Mouse (Mus musculus) limb, embryonic 11.5 days (tissue): ENCODE data around the gene Ovol1. TPM values are rescaled to one million over a fixed set of nuclear protein-coding genes. Genes with fewer than 3 reads are reported as not detected.

Source experiments
- ATAC-seq: fragments of 200-750 bp; cut with Nextera tagmentation; 2 replicates; pipeline ENCODE4 v1.8.0; 2017; ENCODE audit warnings: low read depth; ENCODE audit not compliant: insufficient number of reproducible peaks, low FRiP score, low TSS enrichment
- DNase-seq: peaks from one replicate; pipeline ENCODE4 v3.0.0-alpha.2; 2015; ENCODE audit warnings: low spot score
- H3K27ac ChIP-seq: fragments of 300-500 bp; sonication (generic); replicated peaks from 2 replicates; pipeline ENCODE4 v1.5.1; 2014; ENCODE audit warnings: low read depth, mild to moderate bottlenecking, low read length
- H3K27me3 ChIP-seq: fragments of 300-500 bp; sonication (generic); 2 replicates; pipeline ENCODE4 v1.6.1; 2014; ENCODE audit warnings: mild to moderate bottlenecking, low read length, mixed read lengths; ENCODE audit not compliant: control insufficient read depth, insufficient read depth
- H3K36me3 ChIP-seq: fragments of 300-500 bp; sonication (generic); 2 replicates; pipeline ENCODE4 v1.6.1; 2014; ENCODE audit warnings: mild to moderate bottlenecking, low read length, moderate library complexity, mixed read lengths; ENCODE audit not compliant: control insufficient read depth, insufficient read depth
- H3K4me1 ChIP-seq: fragments of 300-500 bp; sonication (generic); 2 replicates; pipeline ENCODE4 v1.6.1; 2014; ENCODE audit warnings: low read length, mixed read lengths; ENCODE audit not compliant: control insufficient read depth, insufficient read depth
- H3K4me2 ChIP-seq: fragments of 300-500 bp; sonication (generic); 2 replicates; pipeline ENCODE4 v1.6.1; 2014; ENCODE audit warnings: low read depth, mild to moderate bottlenecking, moderate library complexity; ENCODE audit not compliant: severe bottlenecking
- H3K4me3 ChIP-seq: fragments of 300-500 bp; sonication (generic); 2 replicates; pipeline ENCODE4 v1.5.1; 2014; ENCODE audit warnings: low read depth, low read length
- H3K9ac ChIP-seq: fragments of 300-500 bp; sonication (generic); 2 replicates; pipeline ENCODE4 v1.6.1; 2014; ENCODE audit warnings: mild to moderate bottlenecking, low read length
- H3K9me3 ChIP-seq: fragments of 300-500 bp; sonication (generic); 2 replicates; pipeline ENCODE4 v1.6.1; 2016; ENCODE audit warnings: low read length; ENCODE audit not compliant: control insufficient read depth
- WGBS: fragments of 180-500 bp; shearing (Covaris S2); extraction: QIAGEN DNeasy Blood & Tissue Kit; methylation state at CpG from one replicate; pipeline ENCODE4 v1.1.7; 2014; 5-methylcytosine and 5-hydroxymethylcytosine counted together
- polyA plus RNA-seq: library from polyadenylated mRNA; unstranded; fragments of >200 nt; fragmentation: Nextera tagmentation; extraction: Ambion mirVana; gene quantifications from 2 replicates; pipeline ENCODE4 v1.2.1, GENCODE M21; 2014

The Ovol1 gene
- polyA plus RNA-seq, 1 experiment from 2014 or later = 0.79 TPM

DNA sequence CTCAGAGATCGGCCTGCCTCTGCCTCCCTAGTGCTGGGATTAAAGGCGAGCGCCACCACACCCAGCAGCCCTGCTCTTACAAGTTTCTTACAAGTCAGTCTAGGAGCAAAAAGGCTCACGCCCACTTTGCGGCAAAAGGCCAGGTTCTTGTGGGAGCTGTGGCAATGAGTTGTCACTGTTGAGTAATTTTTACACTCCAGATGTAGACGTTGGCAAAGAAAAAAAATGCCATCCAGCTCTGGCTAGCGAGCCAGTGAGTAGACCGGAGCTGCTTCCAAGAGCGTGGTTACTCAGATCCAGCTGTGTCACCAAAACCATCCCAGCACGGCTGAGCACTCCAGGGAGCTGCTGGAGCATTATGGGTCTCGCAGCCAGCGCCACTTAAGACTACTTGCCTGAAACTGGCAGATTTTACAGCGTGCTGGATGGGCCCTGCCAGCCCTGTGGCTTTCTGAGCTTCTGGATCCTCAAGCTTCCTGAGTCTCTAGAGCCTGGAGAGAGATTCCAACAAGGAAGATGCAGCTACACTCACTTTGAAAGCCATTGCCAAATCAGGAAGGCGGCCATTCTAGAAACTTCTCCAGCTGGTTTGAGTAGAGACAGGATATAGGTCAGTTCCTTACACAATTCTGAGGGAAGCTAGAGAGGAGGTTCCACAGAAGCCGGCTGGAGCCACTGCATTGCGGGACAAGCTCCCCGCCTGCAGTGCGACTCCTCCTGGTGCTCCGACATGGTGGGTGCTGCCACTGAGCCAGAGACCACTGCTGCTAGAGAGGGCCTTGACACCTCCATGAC is 12.1 kb upstream of the Ovol1 start:
- H3K36me3 ChIP-seq = peaks cover under 1% of the 10 kb centered on the region; the same call in 1 of the 2 replicates
- no peak for DNase-seq
- H3K4me1 ChIP-seq = peaks cover 11% of the 10 kb centered on the region
- no peak for ATAC-seq
- no peak overlapping the region for H3K9ac ChIP-seq
- no peak overlapping the region for H3K27ac ChIP-seq
- WGBS = 85% methylated on average over 19 of the region's 19 CpGs
- H3K4me2 ChIP-seq = no peak overlapping the region
- no peak overlapping the region for H3K4me3 ChIP-seq
- no peaks in the 10 kb centered on the region for H3K9me3 ChIP-seq
- no peaks in the 10 kb centered on the region for H3K27me3 ChIP-seq

- DNase-seq = no peak
- Histone ChIP-seq H3K27me3 (0 out of 2 replicates have a peak, but pooled peaks cover 1% of the 10 kb centered on the region), H3K4me3 (no peak overlapping the region), H3K4me1 (peaks cover 14% of the 10 kb centered on the region), H3K27ac (no peak overlapping the region), H3K4me2 (no peak overlapping the region), H3K36me3 (peaks cover 2% of the 10 kb centered on the region; the same call in 1 of the 2 replicates), H3K9me3 (no peaks in the 10 kb centered on the region), H3K9ac (no peak overlapping the region)
- ATAC-seq = no peak
- WGBS = 66% methylated on average over 5 of the region's 5 CpGs
These were observed 11.4 kb upstream of the Ovol1 start for GRCm38 (mm10) chr19:5571831-5572230.

DNA sequence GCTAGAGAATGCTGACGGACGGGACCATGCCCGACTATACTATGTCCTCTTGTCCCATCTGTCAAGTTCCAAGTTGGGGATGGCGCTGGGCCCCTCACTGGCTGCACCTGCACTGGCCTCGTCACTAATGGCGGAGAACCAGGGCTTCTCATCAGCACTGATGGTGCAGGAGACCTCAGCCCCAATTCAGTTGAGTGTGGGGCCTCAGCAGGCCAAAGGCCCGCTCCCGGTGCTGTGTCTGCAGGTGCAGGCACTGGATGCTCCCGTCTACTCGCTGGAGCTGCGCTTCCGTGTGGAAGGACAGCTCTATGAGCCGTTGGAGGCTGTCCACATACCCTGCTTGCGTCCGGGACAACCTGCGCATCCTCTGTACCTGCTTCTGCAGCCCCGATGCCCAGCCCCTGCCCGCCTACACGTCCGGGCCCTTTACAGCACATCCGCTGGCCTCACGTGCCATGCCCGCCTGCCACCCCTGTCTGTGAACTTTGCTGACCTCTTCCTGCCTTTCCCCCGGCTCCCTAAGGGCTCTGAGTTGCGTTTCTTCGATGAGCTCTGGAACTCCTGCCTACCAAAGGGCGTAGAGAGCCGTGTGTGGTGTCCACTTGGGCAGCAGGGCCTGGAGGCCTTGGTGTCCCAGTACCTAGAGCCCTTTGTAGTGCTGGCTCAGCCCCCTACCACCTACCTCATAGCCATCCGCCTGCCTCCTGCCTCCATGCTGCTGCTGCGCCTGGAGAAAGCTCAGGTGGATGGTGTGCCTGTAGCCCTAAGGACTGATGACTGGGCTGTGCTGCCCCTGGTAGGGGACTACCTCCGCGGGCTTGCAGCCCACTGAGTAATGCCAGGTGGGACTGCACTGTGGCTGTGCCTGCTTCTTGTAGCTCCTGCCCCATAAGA is 10.2 kb upstream of the Ovol1 start:
- no peak overlapping the region for H3K27ac ChIP-seq
- 0 out of 2 replicates have a peak overlapping the region, but pooled peaks have one; percentile 3 for H3K4me3 ChIP-seq
- ATAC-seq (no peak), DNase-seq (no peak)
- H3K9ac ChIP-seq = no peak overlapping the region
- H3K36me3 ChIP-seq = peaks cover 2% of the 10 kb centered on the region; the same call in 1 of the 2 replicates
- H3K4me1 ChIP-seq = peaks cover 16% of the 10 kb centered on the region
- H3K4me2 ChIP-seq = no peak overlapping the region
- WGBS = 87% methylated on average over 32 of the region's 32 CpGs
- H3K9me3 ChIP-seq = no peaks in the 10 kb centered on the region
- 0 out of 2 replicates have a peak, but pooled peaks cover 3% of the 10 kb centered on the region for H3K27me3 ChIP-seq

- no peak overlapping the region for H3K9ac ChIP-seq
These were observed 9.1 kb upstream of the Ovol1 start for GRCm38 (mm10) chr19:5569521-5569920.

GRCm38 (mm10) chr19:5568470-5569140 is 8.2 kb upstream of the Ovol1 start:
- peaks cover 16% of the 10 kb centered on the region for H3K4me1 ChIP-seq
- DNase-seq (peak; percentile 86), ATAC-seq (peak; percentile 42; the same call in 1 of the 2 replicates)
- no peaks in the 10 kb centered on the region for H3K9me3 ChIP-seq
- H3K4me2 ChIP-seq = peak overlapping the region; percentile 87
- H3K36me3 ChIP-seq = peaks cover 2% of the 10 kb centered on the region; the same call in 1 of the 2 replicates
- 10% methylated on average over 27 of the region's 27 CpGs for WGBS
- peaks cover 10% of the 10 kb centered on the region; the same call in 1 of the 2 replicates for H3K27me3 ChIP-seq
- H3K9ac ChIP-seq = 0 out of 2 replicates have a peak overlapping the region, but pooled peaks have one; percentile 65
- no peak overlapping the region; the same call in 1 of the 2 replicates for H3K27ac ChIP-seq
- peak overlapping the region; percentile 65 for H3K4me3 ChIP-seq

More at GRCm38 (mm10) chr19:5569521-5569920, 9.1 kb upstream of the Ovol1 start:
- peaks cover 16% of the 10 kb centered on the region for H3K4me1 ChIP-seq
- 87% methylated on average over 10 of the region's 10 CpGs for WGBS
- no peak overlapping the region for H3K27ac ChIP-seq
- H3K4me3 ChIP-seq = no peak overlapping the region
- no peak overlapping the region for H3K4me2 ChIP-seq
- ATAC-seq (no peak), DNase-seq (no peak)
- H3K36me3 ChIP-seq = peaks cover 2% of the 10 kb centered on the region; the same call in 1 of the 2 replicates
- 0 out of 2 replicates have a peak, but pooled peaks cover 6% of the 10 kb centered on the region for H3K27me3 ChIP-seq
- no peaks in the 10 kb centered on the region for H3K9me3 ChIP-seq

DNA sequence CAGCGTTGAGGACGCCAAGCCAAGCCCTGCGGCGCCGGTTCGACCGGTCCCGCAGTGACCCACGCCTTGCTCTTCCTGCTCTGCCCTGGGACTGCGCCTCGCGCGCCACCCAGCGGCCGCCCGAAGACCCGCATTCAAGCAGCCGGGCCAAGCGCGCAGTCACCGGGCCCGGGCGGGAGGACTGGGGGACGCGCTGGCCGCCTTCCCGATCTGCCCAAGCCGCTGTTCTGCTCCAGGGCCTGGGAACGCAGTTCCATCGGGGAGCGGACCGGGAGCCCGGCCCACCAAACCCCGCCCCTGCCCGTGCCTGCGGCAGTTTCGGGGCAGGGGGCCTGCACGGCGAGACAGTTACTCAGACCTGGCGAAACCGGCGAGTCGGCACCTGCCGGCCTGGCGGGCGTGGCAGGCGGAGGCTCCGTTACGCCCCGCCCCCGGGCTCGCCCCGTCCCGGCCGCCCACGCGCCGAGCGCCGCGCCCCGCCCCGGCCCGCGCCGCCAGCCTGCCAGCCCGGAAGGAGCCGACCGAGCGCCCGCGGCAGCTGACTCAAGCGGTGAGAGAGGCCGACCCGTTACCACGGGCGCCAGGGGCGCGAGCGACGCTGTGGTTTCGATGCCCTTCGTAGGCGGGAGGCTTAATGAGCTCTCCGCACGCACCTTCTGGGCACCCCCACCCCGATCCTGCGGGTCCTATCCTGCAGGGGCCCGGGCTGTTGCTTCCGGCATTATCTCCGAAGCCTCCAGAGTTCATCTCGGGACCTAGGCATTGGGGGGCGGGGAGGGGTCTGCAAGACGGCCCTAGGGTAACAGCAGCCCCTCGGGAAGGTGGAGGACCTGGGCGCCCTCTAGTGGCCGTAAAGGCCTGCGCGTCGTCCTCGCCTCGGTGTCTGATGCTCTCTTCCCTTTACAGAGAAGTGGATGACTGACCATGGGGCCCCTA is 7.4 kb upstream of the Ovol1 start, which contains the start of gene Ap5b1:
TSS of gene Ap5b1 (plus strand) at position 492 of the 936 bp plus-strand sequence.
- DNase-seq (peak; percentile 93), ATAC-seq (peak; percentile 72)
- Histone ChIP-seq H3K9me3 (no peaks in the 10 kb centered on the region), H3K4me1 (peaks cover 16% of the 10 kb centered on the region), H3K27ac (peak within 1 kb of the TSS; percentile 47; the same call in 1 of the 2 replicates), H3K27me3 (peaks cover 14% of the 10 kb centered on the region), H3K4me3 (peak within 1 kb of the TSS; percentile 65), H3K36me3 (peaks cover 2% of the 10 kb centered on the region; the same call in 1 of the 2 replicates), H3K4me2 (peak within 1 kb of the TSS; percentile 87), H3K9ac (peak within 1 kb of the TSS; percentile 65)
- WGBS = under 1% methylated on average over 83 of the region's 102 CpGs

DNA sequence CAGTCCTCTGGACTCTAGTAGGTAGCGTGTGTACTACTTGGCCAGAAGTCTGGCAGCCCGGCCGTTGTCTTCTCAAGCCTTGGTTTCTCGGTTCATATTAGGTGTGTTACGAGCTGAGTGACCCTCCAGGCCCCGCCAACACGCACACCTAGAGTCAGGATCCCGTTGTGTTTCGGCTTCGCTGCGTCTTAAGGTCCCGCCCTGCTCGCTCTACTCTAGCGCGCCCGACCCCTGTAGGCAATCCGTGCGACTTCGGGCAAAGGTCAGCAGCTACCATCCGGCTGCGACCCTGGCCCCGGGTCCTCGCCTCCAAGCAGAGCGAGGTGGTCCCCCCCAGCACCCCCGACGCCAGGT is 6.7 kb upstream of the Ovol1 start:
- 2% methylated on average over 26 of the region's 26 CpGs for WGBS
- peaks cover 2% of the 10 kb centered on the region; the same call in 1 of the 2 replicates for H3K36me3 ChIP-seq
- peak overlapping the region; percentile 65 for H3K4me3 ChIP-seq
- no peaks in the 10 kb centered on the region for H3K9me3 ChIP-seq
- peak; percentile 24; the same call in 1 of the 2 replicates for ATAC-seq
- peak overlapping the region; percentile 65 for H3K9ac ChIP-seq
- H3K27ac ChIP-seq = no peak overlapping the region
- no peak for DNase-seq
- peak overlapping the region; percentile 87 for H3K4me2 ChIP-seq
- H3K27me3 ChIP-seq = peaks cover 17% of the 10 kb centered on the region
- H3K4me1 ChIP-seq = peaks cover 16% of the 10 kb centered on the region
